Mouse (Mus musculus) testis, adult 2 months (tissue): Measurements from ENCODE around the gene Mtss1l. TPM values are rescaled to one million over a fixed set of nuclear protein-coding genes. Genes with fewer than 3 reads are reported as not detected.
A peak's percentile ranks its signal among the peaks of the same experiment; 100 is the strongest.

Experiments
- H3K27ac ChIP-seq: fragments of 200-500 bp; 2 replicates; pipeline ENCODE4 v1.5.1; 2012; ENCODE audit warnings: low read depth, low read length; ENCODE audit not compliant: control insufficient read depth, insufficient read depth
- H3K27me3 ChIP-seq: fragments of 200-500 bp; 2 replicates; pipeline ENCODE4 v1.6.1; 2012; ENCODE audit warnings: mild to moderate bottlenecking, low read length, moderate library complexity; ENCODE audit not compliant: control insufficient read depth, insufficient read depth
- H3K36me3 ChIP-seq: fragments of 200-500 bp; 2 replicates; pipeline ENCODE4 v1.6.1; 2012; ENCODE audit warnings: mild to moderate bottlenecking, low read length; ENCODE audit not compliant: control insufficient read depth, insufficient read depth
- H3K4me1 ChIP-seq: fragments of 200-500 bp; 2 replicates; pipeline ENCODE4 v1.6.1; 2012; ENCODE audit warnings: low read length; ENCODE audit not compliant: control insufficient read depth, insufficient read depth
- H3K4me3 ChIP-seq: fragments of 200-500 bp; 2 replicates; pipeline ENCODE4 v1.5.1; 2012; ENCODE audit warnings: low read depth, mild to moderate bottlenecking, low read length, moderate library complexity, mixed read lengths; ENCODE audit not compliant: control insufficient read depth
- CTCF ChIP-seq: fragments of 200-500 bp; IDR thresholded peaks from 2 replicates; pipeline ENCODE4 v1.5.1; 2012; ENCODE audit warnings: low read depth, mild to moderate bottlenecking, inconsistent platforms, low read length, moderate library complexity; ENCODE audit not compliant: control insufficient read depth, insufficient read depth, insufficient replicate concordance
- POLR2A ChIP-seq: fragments of 200-500 bp; IDR thresholded peaks from 2 replicates; pipeline ENCODE4 v1.6.1; 2012; ENCODE audit warnings: low read depth, mild to moderate bottlenecking, inconsistent platforms, low read length, moderate library complexity; ENCODE audit not compliant: control insufficient read depth
- polyA plus RNA-seq: library from polyadenylated mRNA; depleted of rRNA; stranded (reverse); fragments of >200 nt; gene quantifications from 2 replicates; pipeline ENCODE4 v1.2.3, GENCODE M21; 2012

Gene Mtss1l
- polyA plus RNA-seq, 1 experiment = 9.0 TPM

- H3K27ac ChIP-seq = 0 out of 2 replicates have a peak overlapping the region, but pooled peaks have one; percentile 12
- no peak for TF ChIP-seq POLR2A
- TF ChIP-seq CTCF = no peak
- H3K36me3 ChIP-seq = no peaks in the 10 kb centered on the region
Observed at GRCm38 (mm10) chr8:110699501-110699900, 21.8 kb upstream of the Mtss1l start.

GRCm38 (mm10) chr8:110700561-110700960 is 20.7 kb upstream of the Mtss1l start:
- H3K4me1 ChIP-seq = no peaks in the 10 kb centered on the region; the same call in 1 of the 2 replicates
- H3K4me3 ChIP-seq = no peak overlapping the region
- no peak overlapping the region for H3K27ac ChIP-seq
- H3K27me3 ChIP-seq = no peaks in the 10 kb centered on the region
- no peaks in the 10 kb centered on the region for H3K36me3 ChIP-seq
- no peak for TF ChIP-seq CTCF
- TF ChIP-seq POLR2A = no peak

More at GRCm38 (mm10) chr8:110699501-110699900, 21.8 kb upstream of the Mtss1l start:
- Histone ChIP-seq H3K4me1 (no peaks in the 10 kb centered on the region; the same call in 1 of the 2 replicates), H3K4me3 (no peak overlapping the region), H3K27me3 (no peaks in the 10 kb centered on the region)

- Histone ChIP-seq H3K4me1 (no peaks in the 10 kb centered on the region; the same call in 1 of the 2 replicates), H3K36me3 (no peaks in the 10 kb centered on the region), H3K27ac (no peak overlapping the region), H3K4me3 (no peak overlapping the region), H3K27me3 (no peaks in the 10 kb centered on the region)
- no peak for TF ChIP-seq CTCF
- TF ChIP-seq POLR2A = no peak
Observed at GRCm38 (mm10) chr8:110702636-110703459, 18.4 kb upstream of the Mtss1l start.

DNA sequence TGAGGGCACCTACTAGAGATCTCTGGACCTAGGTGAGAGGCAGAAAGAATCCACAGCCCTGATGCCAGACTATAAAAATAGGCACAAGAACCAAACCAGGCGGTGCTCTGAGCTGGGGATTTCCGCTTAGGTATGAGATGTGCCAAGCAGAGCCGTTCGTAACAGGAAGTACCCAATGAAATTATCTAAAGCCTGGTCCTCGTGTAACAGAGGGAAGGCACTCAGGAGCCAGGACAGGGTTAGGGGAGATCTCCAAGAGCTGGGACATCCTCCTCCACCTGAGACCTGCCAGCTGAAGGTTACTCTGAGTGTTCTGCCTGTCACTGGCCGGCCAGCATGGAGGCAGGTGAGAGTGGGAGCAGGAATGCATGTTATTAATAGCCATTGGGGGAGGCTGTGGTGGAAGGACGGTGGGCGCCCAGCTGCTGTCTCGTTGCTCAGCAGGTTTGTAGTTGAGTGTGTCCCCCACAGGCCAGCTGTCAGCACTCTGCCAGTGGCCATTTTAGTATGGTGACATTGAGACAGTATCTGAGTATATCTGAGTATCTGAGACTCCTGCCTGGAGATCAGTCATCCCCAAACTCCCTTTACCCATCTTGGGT is 17.7 kb upstream of the Mtss1l start:
- H3K27me3 ChIP-seq = no peaks in the 10 kb centered on the region
- H3K27ac ChIP-seq = no peak overlapping the region
- no peaks in the 10 kb centered on the region for H3K36me3 ChIP-seq
- H3K4me1 ChIP-seq = no peaks in the 10 kb centered on the region; the same call in 1 of the 2 replicates
- TF ChIP-seq POLR2A (no peak), CTCF (no peak)
- H3K4me3 ChIP-seq = no peak overlapping the region

DNA sequence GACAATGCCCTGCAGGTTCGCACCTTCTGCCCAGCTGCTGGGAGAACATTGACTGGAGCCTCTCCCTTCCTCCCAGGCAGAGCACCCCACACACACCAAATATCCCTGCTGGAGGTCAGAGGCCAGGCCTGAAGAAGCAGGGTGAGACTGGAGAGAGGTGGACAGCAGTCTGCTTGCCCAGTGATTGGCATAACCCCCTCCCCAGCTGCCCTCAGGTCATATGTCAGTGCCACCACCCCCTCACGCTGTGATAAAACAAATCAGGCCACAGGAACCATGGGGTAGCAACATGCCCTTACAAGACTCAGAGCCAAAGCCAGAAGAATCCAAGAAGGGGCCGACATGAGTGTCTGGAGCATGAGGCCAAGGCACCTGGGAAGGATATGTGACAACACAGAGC is 17.2 kb upstream of the Mtss1l start:
- no peaks in the 10 kb centered on the region; the same call in 1 of the 2 replicates for H3K4me1 ChIP-seq
- H3K27ac ChIP-seq = no peak overlapping the region
- H3K27me3 ChIP-seq = no peaks in the 10 kb centered on the region
- TF ChIP-seq CTCF (no peak), POLR2A (no peak)
- H3K36me3 ChIP-seq = no peaks in the 10 kb centered on the region
- no peak overlapping the region for H3K4me3 ChIP-seq

GRCm38 (mm10) chr8:110705391-110706287 is 15.6 kb upstream of the Mtss1l start:
- no peaks in the 10 kb centered on the region for H3K4me1 ChIP-seq
- no peak for TF ChIP-seq POLR2A
- no peak overlapping the region for H3K4me3 ChIP-seq
- H3K27ac ChIP-seq = no peak overlapping the region
- H3K27me3 ChIP-seq = no peaks in the 10 kb centered on the region
- H3K36me3 ChIP-seq = no peaks in the 10 kb centered on the region
